Mouse (Mus musculus) lung, postnatal 0 days (tissue): ENCODE measurements around the gene Rhoa. TPM values are rescaled to one million over a fixed set of nuclear protein-coding genes. Genes with fewer than 3 reads are reported as not detected.

Experiments
- ATAC-seq: fragments of 200-750 bp; cut with Nextera tagmentation; 2 replicates; pipeline ENCODE4 v1.8.0; 2017; ENCODE audit warnings: moderate library complexity
- DNase-seq: peaks from one replicate; pipeline ENCODE4 v3.0.0-alpha.2; 2016; ENCODE audit warnings: low spot score
- H3K27ac ChIP-seq: fragments of 300-500 bp; sonication (generic); 2 replicates; pipeline ENCODE4 v1.5.1; 2014; ENCODE audit warnings: antibody characterized with exemption, mild to moderate bottlenecking, low read length, mixed read lengths
- H3K27me3 ChIP-seq: fragments of 300-500 bp; sonication (generic); replicated peaks from 2 replicates; pipeline ENCODE4 v1.6.1; 2014; ENCODE audit warnings: low read length, mixed read lengths; ENCODE audit not compliant: insufficient read depth
- H3K36me3 ChIP-seq: fragments of 300-500 bp; sonication (generic); 2 replicates; pipeline ENCODE4 v1.6.1; 2014; ENCODE audit warnings: low read length, mixed read lengths; ENCODE audit not compliant: insufficient read depth
- H3K4me1 ChIP-seq: fragments of 300-500 bp; sonication (generic); 2 replicates; pipeline ENCODE4 v1.6.1; 2014; ENCODE audit warnings: antibody characterized with exemption, low read depth, low read length, mixed read lengths; ENCODE audit not compliant: insufficient read depth
- H3K4me2 ChIP-seq: fragments of 300-500 bp; sonication (generic); replicated peaks from 2 replicates; pipeline ENCODE4 v1.6.1; 2014; ENCODE audit warnings: low read depth, mild to moderate bottlenecking, low read length, moderate library complexity, mixed read lengths
- H3K4me3 ChIP-seq: fragments of 300-500 bp; sonication (generic); 2 replicates; pipeline ENCODE4 v1.5.1; 2014; ENCODE audit warnings: low read depth, low read length
- H3K9ac ChIP-seq: fragments of 300-500 bp; sonication (generic); replicated peaks from 2 replicates; pipeline ENCODE4 v1.6.1; 2014; ENCODE audit warnings: low read depth, mild to moderate bottlenecking
- H3K9me3 ChIP-seq: fragments of 300-500 bp; sonication (generic); 2 replicates; pipeline ENCODE4 v1.6.1; 2016; ENCODE audit warnings: low read length, mixed read lengths
- CTCF ChIP-seq: IDR thresholded peaks from 2 replicates; pipeline ENCODE4 v1.5.1; 2016; ENCODE audit warnings: antibody characterized with exemption, mild to moderate bottlenecking
- EP300 ChIP-seq: IDR thresholded peaks from 2 replicates; pipeline ENCODE4 v1.6.1; 2016; ENCODE audit warnings: antibody characterized with exemption, mild to moderate bottlenecking, control low read depth
- WGBS: fragments of 180-500 bp; shearing (Covaris S2); extraction: QIAGEN DNeasy Blood & Tissue Kit; methylation state at CpG from one replicate; pipeline ENCODE4 v1.1.7; 2014; 5-methylcytosine and 5-hydroxymethylcytosine counted together
- polyA plus RNA-seq: library from polyadenylated mRNA; unstranded; fragments of >200 nt; fragmentation: Nextera tagmentation; extraction: Ambion mirVana; gene quantifications from 2 replicates; pipeline ENCODE4 v1.2.1, GENCODE M21; 2015

Rhoa gene
- polyA plus RNA-seq, 1 experiment from 2014 or later: 582 TPM

GRCm38 (mm10) chr9:108325811-108326210 is 19.9 kb downstream of the Rhoa start:
- no peak overlapping the region for H3K27ac ChIP-seq
- no peaks in the 10 kb centered on the region for H3K9me3 ChIP-seq
- DNase-seq (no peak), ATAC-seq (no peak)
- no peak overlapping the region for H3K4me2 ChIP-seq
- WGBS: 96% methylated on average over 2 of the region's 2 CpGs
- no peaks in the 10 kb centered on the region for H3K27me3 ChIP-seq
- H3K4me3 ChIP-seq: no peak overlapping the region
- no peaks in the 10 kb centered on the region for H3K4me1 ChIP-seq
- no peak overlapping the region for H3K9ac ChIP-seq
- TF ChIP-seq EP300 (no peak), CTCF (no peak)
- peaks cover 5% of the 10 kb centered on the region; the same call in 1 of the 2 replicates for H3K36me3 ChIP-seq

- TF ChIP-seq CTCF (no peak), EP300 (no peak)
- H3K27ac ChIP-seq: peak overlapping the region; percentile 98
- H3K9me3 ChIP-seq: no peaks in the 10 kb centered on the region
- WGBS: 53% methylated on average over 10 of the region's 10 CpGs
- no peaks in the 10 kb centered on the region for H3K27me3 ChIP-seq
- H3K4me2 ChIP-seq: peak overlapping the region; percentile 75; the same call in 1 of the 2 replicates
- H3K9ac ChIP-seq: no peak overlapping the region
- peaks cover 17% of the 10 kb centered on the region; the same call in 1 of the 2 replicates for H3K4me1 ChIP-seq
- ATAC-seq: no peak
- H3K36me3 ChIP-seq: peaks cover 17% of the 10 kb centered on the region
- no peak for DNase-seq
- H3K4me3 ChIP-seq: no peak overlapping the region
Measured at GRCm38 (mm10) chr9:108337848-108338550, 32.1 kb downstream of the Rhoa start.

GRCm38 (mm10) chr9:108338551-108338885 is 32.6 kb downstream of the Rhoa start:
- Histone ChIP-seq H3K4me1 (peaks cover 17% of the 10 kb centered on the region; the same call in 1 of the 2 replicates), H3K4me2 (peak overlapping the region; percentile 75), H3K36me3 (peaks cover 14% of the 10 kb centered on the region), H3K9me3 (no peaks in the 10 kb centered on the region), H3K4me3 (peak overlapping the region; percentile 62; the same call in 1 of the 2 replicates), H3K9ac (0 out of 2 replicates have a peak overlapping the region, but pooled peaks have one; percentile 72), H3K27ac (peak overlapping the region; percentile 98), H3K27me3 (no peaks in the 10 kb centered on the region)
- DNase-seq (no peak), ATAC-seq (no peak)
- WGBS: 21% methylated on average over 6 of the region's 6 CpGs
- TF ChIP-seq EP300: no peak
- no peak for TF ChIP-seq CTCF

GRCm38 (mm10) chr9:108338886-108339781 is 33.2 kb downstream of the Rhoa start, which contains the start of gene Gpx1:
TSS of gene Gpx1 (plus strand) at chr9:108338903.
- Histone ChIP-seq H3K27me3 (no peaks in the 10 kb centered on the region), H3K9me3 (no peaks in the 10 kb centered on the region), H3K36me3 (peaks cover 12% of the 10 kb centered on the region), H3K4me1 (peaks cover 17% of the 10 kb centered on the region; the same call in 1 of the 2 replicates), H3K27ac (peak within 1 kb of the TSS; percentile 98), H3K4me3 (peak within 1 kb of the TSS; percentile 62), H3K4me2 (peak within 1 kb of the TSS; percentile 75), H3K9ac (peak within 1 kb of the TSS; percentile 72)
- DNase-seq (peak; percentile 99), ATAC-seq (peak; percentile 94)
- TF ChIP-seq EP300 (peak; percentile 74), CTCF (no peak; the same call in 1 of the 2 replicates)
- under 1% methylated on average over 49 of the region's 49 CpGs for WGBS

- Histone ChIP-seq H3K27ac (peak overlapping the region; percentile 98), H3K4me3 (peak overlapping the region; percentile 62), H3K4me1 (peaks cover 17% of the 10 kb centered on the region; the same call in 1 of the 2 replicates), H3K9ac (peak overlapping the region; percentile 72), H3K36me3 (peaks cover 8% of the 10 kb centered on the region), H3K27me3 (no peaks in the 10 kb centered on the region), H3K9me3 (no peaks in the 10 kb centered on the region), H3K4me2 (peak overlapping the region; percentile 75)
- WGBS: 9% methylated on average over 20 of the region's 20 CpGs
- DNase-seq (peak; percentile 15), ATAC-seq (no peak)
- no peak for TF ChIP-seq CTCF
- no peak for TF ChIP-seq EP300
Measured at GRCm38 (mm10) chr9:108339886-108340257, 33.9 kb downstream of the Rhoa start.
